Mouse (Mus musculus) lung, postnatal 36 days (tissue): ENCODE results near the gene Gm10959.
A peak's percentile ranks its signal among the peaks of the same experiment; 100 is the strongest.

Source experiments
- DNase-seq: peaks from one replicate; pipeline ENCODE4 v3.0.0; 2022; ENCODE audit warnings: mixed read lengths

Gm10959 gene

GRCm38 (mm10) chr3:122888371-122888819, 30.8 kb downstream of the Gm10959 start:
- DNase-seq, result peak; percentile 45

- DNase-seq, result no peak
Measured at GRCm38 (mm10) chr3:122887505-122888301, 31.5 kb downstream of the Gm10959 start.

- DNase-seq, result no peak
Measured at GRCm38 (mm10) chr3:122878705-122879315, 40.4 kb downstream of the Gm10959 start.

GRCm38 (mm10) chr3:122877543-122877942, 41.6 kb downstream of the Gm10959 start:
- DNase-seq, result no peak

- DNase-seq, result no peak
Measured at GRCm38 (mm10) chr3:122876870-122877269, 42.3 kb downstream of the Gm10959 start.

- DNase-seq, result no peak
Measured at GRCm38 (mm10) chr3:122871596-122871995, 47.6 kb downstream of the Gm10959 start.

GRCm38 (mm10) chr3:122868270-122868669, 50.9 kb downstream of the Gm10959 start:
- no peak for DNase-seq

- DNase-seq, result peak; percentile 9
Measured at GRCm38 (mm10) chr3:122865092-122865491, 54.1 kb downstream of the Gm10959 start.
